Mouse (Mus musculus): ENCODE data around the gene Pla2g4a.

Pla2g4a gene

DNA sequence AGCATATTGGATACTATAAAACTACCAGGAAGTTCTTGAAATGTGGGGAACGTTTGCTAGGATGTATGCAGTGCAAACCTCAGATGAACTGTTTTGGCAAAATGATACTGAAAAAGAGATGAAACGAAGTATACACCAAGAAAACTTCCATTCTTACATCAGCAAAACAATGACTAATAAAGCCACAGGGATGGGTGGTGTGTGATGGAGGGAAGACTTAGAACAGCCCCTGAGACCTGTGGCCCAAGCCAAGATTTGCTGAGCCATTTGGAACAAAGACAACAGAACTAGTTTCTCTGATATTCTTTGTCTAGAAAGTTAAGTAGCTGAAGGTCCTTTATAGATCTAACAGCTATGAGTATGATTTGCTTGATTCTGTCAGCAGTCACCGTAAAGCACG is 105.5 kb downstream of the Pla2g4a start:
- DNase-seq (ENCODE audit: low read depth, low spot score), result no peak

DNA sequence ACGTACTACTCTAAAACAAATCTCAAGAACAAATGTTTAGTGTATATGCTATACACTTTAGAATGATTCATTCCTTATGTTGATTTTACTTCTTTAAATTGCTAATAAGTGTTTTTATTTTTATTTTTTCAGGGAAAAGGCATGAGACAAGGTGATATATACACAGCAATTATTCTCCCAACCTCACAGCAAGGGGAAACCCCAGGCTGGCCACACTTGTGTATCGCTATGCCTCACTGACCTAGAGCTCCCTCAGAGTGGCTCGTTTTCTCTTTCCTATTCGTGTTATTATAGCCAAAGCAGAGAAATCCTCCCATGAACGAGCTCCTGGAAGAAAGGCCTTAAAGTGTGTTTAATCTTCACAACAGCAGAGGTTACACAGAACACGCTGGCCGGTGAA is 106.2 kb downstream of the Pla2g4a start:
- DNase-seq (ENCODE audit: low read depth, low spot score), result no peak

DNA sequence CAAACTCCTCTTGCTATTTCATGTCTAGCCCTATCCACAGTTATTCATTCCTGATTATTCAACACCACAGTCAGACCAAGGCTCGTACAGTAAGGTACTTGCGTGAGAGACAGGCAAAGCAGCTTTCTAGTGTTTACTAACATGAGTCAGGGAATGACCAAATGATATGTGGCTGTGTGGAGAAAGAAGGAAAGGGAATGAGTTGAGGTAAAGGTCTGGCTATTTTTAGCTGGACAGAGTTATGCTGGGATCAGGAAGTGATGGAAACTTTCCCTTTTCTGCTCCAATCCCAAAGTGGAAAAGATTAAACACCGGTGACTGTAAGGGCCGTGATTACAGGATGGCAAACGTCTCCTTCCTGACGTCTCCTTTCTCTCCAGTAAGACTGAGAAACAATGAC is 114.4 kb downstream of the Pla2g4a start:
- no peak for DNase-seq (ENCODE audit: low read depth, low spot score)

DNA sequence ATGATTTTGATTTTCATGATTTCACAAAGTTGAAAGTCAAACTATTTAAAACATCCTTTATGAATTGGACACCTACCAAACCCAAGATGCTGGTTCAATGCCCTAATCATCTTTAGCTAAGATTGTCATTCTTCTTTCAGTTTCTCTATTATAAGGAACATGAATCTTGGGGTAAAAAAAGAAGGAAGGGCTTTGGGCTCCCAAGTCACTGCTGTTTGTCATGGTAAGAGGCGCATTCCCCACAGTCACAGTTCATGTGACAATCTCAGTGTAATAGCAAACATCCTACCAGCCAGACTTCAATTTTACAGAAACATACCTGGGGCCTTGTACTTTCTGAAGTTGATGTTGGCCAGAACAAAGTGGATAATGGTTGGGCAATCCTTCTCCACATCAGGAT is 119.2 kb downstream of the Pla2g4a start:
- no peak for DNase-seq (ENCODE audit: low read depth, low spot score)

DNA sequence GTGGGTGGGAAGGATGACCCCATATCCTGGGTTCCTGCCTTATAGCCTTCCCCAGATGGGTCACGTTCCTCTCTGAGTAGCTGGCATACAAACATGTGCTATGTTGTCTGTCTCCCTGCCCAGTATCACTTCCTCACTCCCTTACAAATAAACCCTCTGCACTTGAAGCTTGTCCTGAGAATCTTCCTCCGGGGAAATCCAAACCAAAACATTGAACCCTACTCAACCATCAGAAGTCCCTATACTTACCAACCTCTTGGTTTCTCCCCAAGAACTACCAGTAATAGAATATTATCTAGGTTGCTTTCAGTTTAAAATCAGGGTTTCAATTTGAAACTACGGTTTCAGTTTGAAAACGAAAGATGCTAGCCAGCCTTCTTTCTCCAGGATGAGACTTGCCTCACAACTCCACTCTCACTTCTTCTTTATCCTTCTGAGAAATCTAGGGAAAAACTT is 120.1 kb downstream of the Pla2g4a start:
- DNase-seq (ENCODE audit: low read depth, low spot score), result no peak

DNA sequence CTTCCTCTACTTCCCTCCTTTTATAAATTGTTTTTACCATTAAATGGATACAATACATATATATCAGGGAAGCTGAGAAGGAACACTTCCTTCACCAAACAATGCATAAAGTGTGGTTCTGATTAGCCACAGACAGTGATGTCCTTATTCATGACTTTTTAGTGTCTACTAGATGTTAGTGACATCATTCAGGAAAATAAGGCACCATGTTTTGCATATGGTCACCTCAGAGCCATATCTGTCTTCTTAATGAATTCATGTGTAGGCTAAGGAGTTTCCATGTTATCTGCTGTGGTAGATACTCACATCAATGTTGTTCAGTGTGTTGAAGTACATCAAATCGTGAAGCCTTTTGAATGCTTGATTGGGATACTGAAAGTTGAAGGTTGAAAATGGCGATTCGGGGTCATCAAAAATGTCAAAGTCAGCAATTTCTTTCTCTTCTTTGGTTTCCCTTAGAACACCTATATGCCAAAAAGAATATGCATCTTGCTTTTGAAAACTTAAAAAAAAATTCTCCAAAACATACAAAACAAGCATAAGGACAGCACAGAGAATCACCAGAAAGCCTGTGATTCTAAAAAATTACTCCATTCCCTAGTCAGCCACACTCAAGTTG is 120.7 kb downstream of the Pla2g4a start:
- DNase-seq (ENCODE audit: low read depth, low spot score), result no peak

DNA sequence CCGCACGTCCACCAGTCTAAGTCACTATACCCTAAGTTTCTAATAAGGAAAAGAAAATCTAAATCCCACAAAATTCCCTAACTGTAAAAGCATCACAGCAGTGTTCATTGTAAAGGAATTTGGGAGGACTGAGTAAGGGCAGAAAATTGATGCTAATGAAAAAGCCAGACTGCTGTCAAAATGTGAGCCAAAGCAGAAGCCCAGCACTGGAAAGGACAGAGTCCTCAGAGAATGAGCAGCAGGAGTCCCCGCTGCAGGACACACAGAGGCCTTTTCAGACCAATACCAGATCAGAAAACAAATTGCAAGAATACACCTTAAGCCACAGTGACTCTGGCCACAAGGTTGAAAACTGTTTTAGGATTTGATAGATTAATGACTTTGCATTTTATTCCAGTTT is 124.6 kb downstream of the Pla2g4a start:
- no peak for DNase-seq (ENCODE audit: low read depth, low spot score)

DNA sequence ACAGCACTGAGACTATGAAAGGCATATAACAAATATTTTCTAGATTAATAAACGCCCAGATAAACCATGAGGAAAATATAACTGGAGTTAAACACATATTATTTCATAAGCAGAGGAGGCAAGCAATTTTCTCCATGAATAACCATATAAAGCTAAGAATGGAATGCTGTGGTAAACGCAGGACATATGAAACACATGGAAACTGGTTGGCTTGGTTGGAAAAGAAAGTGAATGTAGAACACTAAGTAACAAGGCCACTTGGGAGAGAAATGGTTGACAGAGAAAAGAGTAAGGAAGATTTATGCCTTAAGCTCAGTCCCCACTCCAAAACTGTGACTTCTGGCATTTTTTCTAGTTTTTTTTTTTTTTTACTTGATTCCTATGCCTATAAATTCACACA is 127.2 kb downstream of the Pla2g4a start:
- DNase-seq (ENCODE audit: low read depth, low spot score), result no peak

DNA sequence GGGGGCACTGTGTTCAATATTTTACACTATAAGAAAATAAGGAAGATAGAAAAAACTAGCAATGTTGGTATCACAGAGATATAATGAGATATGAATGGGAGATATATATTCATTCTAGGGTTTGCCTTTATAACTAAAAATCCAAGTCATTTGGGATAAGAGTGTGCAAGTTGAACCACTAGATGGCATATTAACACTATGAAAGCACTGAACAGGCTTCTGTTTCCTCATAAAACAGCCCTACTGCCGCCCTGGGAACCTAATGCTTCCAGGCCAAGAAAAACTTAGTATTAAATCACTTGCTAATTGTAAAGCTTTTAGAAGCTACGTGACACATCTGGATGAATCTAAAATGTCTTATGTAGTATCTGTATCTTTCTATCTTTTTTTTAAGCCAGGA is 128.1 kb downstream of the Pla2g4a start:
- peak; percentile 18 for DNase-seq (ENCODE audit: low read depth, low spot score)

DNA sequence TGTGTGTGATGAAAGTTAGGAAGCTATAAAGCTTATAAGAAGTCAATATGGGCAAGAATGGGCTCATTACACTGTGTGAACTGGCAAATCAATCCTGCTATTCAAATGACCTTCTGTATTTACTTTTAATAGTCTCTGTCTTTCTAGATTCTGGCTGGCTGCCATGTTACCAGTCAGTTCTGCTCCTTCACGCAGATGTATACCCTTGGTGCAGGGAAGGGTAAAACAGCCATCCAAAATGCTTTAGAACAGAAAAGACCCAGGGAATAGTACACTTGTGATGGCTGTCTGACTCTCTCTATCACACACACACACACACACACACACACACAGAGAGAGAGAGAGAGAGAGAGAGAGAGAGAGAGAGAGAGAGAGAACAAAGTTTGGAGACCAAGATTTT is 128.6 kb downstream of the Pla2g4a start:
- DNase-seq (ENCODE audit: low read depth, low spot score), result no peak

DNA sequence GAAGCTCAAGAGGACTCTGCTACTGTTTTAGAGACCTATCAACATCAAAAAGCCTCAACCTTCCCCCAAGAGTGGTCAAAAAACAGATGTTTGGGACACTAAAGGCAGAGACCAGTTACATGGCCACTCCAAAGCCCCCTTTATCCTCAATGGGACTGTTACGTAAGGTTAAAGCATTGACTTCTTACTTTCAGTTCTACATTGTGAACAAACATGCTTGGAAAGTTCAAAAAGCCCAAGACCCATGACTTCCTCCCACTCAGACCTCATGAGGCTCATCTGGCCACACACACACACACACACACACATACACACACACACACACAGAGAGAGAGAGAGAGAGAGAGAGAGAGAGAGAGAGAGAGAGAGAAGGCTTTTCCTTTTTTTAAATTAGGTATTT is 130.0 kb downstream of the Pla2g4a start:
- DNase-seq (ENCODE audit: low read depth, low spot score), result no peak

DNA sequence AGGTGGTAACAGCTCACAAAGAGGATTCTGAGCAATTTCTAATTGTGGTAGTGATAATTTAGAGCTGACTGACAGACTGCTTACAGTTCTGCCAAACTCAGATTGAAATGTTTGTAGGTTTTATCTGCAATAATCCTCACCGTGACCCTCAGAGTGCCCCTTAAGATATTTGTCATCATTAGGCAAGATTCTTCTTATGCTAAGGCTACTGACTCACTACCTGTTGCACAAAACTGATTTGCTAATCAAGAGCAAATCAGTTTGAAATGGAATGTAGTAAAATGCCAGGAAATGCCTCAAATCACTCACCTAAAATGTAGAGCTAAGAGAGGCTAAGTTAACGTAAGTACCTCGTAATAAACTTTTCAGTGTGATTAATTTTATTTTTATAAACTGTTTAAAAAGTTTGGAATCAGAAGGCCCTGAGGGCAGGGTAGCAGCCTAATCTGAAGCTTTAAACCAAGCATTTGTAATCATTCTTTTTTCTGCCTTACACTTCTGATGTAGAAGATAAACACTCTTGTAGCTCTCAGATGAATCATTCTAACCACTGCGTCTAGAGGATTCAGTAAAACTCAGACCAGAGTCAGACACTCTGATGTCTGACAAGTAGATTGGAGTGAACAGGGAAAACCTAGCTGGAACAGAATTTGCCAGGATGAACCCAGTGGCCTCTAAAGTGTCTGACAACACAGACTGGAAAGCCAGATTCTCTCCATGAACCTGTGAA is 147.3 kb downstream of the Pla2g4a start:
- DNase-seq (ENCODE audit: low read depth, low spot score), result no peak

DNA sequence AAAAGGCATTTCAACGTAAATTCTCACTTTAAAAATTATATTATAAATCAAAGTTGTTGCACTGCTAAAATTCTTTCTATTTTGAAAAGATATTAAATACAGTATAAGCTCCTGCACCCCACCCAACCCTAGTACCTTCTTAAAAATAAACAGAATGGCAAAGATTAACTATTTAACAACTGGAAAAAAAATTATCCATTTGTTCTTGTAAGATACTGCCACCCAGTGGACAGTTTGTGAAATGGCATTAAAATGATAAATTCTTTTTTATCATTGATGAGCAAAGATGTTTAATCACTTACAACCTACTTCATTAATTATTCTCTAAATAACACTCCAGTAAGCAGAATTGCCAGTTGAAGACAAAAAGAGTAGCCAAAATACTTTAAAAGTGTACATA is 151.6 kb downstream of the Pla2g4a start:
- no peak for DNase-seq (ENCODE audit: low read depth, low spot score)

Data from ZHBTc4 (cell line).